Mouse (Mus musculus): ENCODE data around the gene Cbx8.

Cbx8 gene

DNA sequence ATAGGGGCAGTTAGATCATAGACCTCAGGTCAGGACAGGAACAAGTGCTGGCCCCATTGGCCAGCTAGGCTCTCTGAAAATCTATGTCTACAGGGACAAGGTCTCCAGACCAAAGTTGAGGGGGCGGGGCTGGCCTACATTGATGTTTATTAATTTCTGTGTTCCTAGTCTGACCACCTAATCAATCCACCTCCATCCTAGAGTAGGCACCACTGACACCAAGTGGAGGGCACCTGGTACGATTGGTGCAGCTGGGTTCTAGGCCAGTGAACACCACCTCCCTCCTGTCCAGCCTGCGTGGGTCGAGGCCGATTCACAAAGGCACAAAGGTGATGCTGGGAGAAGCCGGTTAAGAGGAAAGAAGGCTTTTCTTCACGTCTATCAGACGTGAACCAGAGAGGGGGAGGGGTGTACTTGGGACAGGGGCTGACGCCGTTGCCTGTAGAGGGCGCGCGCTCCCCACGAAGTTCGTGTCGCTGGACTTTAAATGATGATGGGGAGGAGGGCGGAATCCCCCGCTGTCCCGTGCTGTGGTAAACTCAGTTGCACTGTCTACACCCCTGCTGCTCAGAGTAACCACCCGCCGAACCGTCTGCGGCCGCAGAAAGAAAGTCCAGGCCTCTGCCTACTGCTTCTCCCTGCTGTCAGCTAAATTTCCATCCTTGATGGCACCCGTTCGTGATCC, 6.8 kb downstream of the Cbx8 start:
- DNase-seq (ENCODE audit: low spot score), result no peak

DNA sequence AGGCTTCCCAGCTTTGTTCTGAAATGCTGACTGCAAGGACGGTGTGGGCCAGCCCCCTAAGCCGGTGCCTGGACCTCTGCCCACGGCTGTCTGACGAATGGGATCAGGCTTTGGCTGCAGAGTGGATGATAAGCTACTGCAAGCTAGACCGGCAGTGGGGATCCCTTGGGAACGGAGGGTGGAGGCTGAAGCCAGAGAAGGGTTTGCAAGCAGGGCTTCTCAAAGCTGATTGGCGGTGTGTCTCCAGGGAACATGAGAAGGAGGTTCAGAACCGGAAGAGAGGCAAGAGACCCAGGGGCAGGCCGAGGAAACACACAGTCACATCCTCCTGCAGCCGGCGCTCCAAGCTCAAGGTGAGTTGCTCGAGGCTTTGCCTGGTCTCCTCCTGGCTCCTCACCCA, 14.6 kb downstream of the Cbx8 start:
- no peak for DNase-seq (ENCODE audit: low spot score)

DNA sequence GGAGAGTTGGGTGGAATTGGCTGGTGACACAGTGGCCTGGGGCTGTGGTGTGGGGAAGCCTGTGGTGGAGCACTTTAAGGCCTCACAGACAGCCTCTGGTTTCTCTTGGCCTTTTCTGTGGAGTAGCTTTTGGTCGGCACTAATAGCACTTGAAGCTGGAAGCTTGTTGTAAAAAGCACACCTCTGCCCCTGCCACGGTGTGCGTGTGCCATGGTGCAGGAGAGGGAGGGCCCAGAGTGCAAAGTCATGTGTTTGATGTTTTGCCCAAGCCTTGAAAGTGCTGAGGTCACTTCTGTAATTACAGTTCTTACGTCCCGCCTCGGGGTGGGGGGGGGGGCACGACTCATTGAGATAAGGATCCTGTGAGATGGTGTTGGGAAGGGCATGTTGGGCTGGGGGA, 16.5 kb downstream of the Cbx8 start:
- no peak for DNase-seq (ENCODE audit: low spot score)

DNA sequence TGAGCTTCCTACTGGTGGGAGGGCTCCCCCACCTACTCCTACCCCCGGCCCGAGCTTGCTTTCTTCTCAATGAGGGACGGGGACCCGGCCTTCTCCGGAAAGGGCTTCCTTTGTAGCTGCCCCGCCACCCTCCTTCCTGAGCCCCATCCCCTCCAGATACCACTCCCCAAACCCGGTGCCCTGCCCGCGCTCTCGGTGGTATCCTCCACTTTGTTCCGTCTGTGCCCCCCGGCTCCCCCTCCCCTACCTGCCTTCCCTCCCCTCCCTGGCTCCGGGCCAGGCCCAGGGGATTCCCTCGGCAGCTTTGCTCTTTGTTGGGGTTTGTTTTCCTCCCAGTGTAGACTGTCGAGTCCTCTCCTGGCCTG, 17.2 kb downstream of the Cbx8 start:
- DNase-seq (ENCODE audit: low spot score), result no peak

DNA sequence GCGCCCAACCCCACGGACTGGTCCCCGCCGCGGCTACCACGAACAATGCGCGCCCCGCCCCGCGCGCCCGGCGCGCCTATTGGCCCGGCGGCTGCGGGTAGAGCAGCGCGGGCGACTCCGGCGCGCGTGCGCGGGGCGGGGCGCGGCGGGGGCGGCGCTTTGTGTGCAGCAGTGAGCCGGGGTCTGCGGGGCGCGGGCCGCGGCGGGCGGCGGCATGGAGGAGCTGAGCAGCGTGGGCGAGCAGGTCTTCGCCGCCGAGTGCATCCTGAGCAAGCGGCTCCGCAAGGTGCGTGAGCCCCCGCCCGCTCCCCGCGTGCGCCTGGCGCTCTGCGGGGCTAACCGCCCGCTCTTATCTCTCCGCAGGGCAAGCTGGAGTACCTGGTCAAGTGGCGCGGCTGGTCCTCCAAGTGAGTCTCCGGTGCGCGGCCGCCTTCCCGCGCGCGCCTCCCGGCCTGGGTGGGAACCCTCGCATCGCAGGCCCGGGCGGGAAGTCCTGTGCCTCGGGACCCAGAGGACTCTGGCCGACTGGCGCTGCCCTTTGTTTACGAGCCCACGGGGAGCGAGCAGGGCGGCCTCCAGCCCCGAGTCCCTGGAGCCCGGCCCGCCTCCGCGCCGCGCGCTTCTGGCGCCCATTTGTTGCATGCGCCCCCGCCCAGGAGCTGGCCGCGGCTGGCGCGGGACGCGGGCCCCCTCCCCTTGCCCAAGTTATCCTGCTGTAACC, 17.7 kb downstream of the Cbx8 start, which contains the start of gene Cbx2:
TSS of gene Cbx2 (plus strand) at position 68 of the 721 bp plus-strand sequence.
- peak; percentile 79 for DNase-seq (ENCODE audit: low spot score)

DNA sequence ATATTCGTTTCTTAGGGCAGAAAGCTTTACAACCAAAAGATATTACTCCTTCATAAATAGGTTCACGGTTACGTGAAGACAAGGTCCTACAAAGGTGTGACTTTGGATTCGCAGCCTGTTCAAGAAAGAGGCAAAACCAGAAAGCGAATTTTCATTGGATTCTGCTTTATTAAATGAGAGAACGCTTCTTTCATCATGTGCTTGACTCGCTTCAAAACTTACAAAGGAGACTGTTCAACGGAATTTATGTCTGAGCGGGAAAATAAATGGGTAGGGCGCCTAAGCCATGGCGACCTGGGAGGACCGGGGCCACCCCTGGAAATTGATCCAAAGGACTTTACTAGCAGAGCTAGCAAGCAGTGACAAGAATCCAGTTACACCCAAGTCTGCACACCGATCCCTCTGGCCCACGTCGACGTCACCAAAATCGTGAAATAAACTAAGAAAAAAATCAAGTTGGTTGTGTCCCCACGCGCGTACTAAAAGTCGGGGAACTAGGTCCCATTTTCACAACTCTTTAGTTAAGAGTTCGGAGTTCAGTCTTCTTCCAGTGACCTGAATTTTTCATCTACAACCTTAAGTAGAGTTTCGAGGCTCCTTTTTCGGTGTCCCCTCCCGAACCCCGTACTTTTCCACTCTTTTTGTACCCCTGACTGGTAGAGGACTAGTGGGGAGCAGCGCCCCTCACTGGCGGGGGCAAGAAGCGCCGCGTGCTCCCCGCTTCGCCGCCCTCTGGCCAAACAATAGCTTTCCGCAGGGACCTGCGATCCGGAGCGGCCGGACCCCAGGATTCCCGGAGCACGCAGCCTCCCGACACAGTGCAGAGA, 18.5 kb downstream of the Cbx8 start:
- no peak for DNase-seq (ENCODE audit: low spot score)

DNA sequence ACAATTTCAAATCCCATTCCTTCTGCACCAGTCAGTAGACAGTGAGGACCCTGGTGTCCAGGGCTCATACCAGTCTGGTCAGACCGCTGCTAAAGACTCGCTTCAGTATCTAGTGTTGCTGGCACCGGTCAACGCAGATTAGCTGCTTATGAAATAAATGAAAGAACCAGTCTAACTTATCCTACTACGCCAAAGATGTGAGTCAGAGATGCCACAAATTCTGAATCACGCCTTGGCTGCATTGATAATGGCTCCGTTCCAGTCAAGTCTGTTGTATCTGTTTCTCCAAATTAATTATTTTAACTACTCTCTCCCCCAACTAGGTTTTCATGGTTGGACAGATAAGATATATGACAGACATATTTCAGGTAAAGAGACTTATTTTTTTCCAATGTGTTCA, 19.6 kb downstream of the Cbx8 start:
- DNase-seq (ENCODE audit: low spot score), result no peak

DNA sequence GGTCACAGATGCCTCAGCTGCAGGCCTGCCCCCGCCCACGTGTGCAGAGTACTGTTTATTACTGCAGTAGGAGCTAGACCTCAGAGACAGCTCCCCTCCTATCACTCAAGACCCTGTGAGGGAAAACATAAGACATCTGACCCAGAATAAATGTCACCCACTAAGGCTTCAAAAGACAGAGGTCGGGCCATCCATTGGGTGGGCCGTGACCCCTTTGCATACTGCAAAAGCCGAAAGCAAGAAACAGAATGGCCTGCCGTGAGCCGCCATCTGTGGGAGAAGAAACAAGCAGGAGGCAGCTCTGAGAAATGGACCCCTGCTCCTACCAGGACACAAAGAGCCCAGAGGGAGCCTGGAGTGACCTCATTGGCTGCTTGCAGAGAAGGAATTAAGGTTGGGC, 23.3 kb downstream of the Cbx8 start:
- no peak for DNase-seq (ENCODE audit: low spot score)

DNA sequence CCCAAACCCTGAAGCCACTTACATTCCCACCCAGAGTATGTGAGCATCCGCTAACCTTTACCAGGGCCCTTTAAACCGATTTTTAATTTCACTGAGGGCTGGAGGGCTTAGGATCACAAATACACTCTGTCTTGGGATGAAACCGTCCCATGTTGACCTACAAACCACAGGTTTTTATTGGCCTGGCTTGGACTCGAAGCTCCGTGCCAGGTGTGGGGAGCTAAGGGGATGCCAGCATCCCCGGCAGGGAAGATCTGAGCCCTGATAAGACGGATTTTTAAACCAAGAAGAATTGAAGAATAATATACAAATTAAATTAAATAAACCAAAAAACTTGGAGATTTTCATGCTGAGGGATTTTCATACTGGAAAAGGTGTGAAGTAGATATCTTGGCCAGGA, 26.3 kb downstream of the Cbx8 start:
- DNase-seq (ENCODE audit: low spot score), result no peak

DNA sequence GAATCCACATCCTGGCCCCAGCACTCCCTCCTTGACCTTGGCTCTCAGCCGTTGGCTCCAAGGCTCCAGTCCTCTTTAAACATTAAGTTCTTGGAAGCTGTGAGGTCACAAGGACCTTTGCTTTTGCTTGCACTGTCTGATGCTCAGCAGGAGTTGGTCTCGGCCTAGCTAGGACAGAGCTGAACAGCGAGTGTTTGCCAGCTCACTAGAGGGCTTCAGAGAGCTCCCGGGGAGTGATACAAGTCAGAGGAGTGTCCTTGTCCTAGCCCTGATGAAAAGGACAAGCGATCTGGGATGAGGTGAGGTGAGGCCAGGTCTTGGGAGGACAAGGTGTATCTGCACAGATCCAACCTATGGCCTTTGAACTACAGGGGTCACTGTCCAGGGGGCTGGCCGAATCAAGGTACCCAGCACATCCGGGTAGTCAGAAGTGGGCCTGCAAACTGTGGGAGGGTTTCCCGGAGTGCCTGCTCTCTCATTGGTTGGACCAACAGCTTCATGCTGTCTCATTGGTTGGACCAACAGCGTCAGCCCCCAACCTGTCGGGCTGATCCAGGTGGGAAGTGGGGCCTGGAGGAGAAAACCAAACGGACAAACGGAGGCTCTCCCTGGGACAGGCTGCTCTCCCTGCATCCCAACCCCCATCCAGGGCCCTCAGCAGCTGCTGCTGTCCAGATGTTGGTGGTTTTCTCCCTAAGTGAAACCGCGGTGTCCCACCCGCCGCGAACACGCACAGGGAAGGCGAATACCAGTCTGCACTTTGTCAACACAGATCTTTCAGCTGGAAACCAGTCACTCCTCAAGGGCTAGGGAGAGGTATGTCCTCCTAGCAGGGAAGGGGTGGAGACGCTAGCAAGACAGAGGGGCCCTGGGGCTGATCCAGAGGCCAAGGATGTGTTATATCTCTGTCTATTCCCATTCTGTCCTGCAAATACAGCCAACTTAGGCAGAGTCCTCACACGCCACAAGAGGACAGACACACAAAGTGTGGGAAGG, 33.0 kb downstream of the Cbx8 start:
- DNase-seq (ENCODE audit: low spot score), result peak; percentile 53

DNA sequence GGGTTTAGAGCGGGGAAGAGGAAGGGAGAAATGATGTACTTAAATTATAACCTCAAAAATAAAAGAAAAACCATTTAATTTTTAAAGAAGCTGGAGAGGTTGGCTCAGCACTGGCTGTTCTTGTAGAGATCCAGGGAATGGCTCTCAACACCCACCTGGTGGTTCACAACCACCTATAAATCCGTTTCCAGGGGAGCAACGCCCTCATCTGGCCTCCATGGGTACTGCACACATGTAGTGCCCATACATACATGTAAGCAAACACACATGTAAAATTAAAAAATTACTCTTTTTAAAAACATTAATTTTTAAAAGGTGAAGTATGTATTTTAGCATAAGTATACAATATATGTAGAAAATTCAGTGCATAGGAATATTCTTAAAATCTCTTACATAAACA, 34.3 kb downstream of the Cbx8 start:
- DNase-seq (ENCODE audit: low spot score), result no peak

DNA sequence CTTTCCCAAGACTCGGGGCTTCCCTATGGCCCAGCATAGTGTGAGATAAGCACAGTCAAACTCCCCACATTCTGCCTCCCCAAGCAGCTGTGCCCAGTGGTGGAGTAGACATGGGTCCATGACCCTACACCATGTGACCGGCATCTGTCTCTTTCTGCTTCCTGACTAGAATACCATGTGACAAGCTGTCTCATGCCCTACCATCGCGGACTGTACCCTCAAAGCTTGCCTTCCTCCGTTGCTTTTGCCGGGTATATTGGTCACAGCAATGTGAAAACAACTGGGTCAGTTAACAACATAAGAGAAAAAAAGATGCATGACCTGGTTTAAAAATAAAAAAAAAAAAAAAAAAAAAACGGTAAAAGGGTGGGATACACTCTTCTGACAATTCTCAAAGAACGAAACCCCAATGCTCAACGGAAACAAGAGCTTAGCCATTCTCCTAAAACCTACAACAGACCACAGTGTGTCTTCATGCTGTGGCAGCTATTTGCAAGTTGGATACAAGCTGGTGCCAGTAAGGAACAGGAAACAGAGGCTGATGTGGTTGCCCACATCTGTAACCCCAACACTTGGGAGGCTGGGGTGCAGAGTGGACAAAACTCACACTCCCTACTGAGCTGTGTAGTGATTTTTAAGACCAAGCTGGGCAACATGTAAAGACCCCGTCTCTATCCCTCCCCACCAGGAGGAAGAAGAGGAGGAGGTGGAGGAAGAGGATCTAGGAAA, 35.1 kb downstream of the Cbx8 start:
- no peak for DNase-seq (ENCODE audit: low spot score)

DNA sequence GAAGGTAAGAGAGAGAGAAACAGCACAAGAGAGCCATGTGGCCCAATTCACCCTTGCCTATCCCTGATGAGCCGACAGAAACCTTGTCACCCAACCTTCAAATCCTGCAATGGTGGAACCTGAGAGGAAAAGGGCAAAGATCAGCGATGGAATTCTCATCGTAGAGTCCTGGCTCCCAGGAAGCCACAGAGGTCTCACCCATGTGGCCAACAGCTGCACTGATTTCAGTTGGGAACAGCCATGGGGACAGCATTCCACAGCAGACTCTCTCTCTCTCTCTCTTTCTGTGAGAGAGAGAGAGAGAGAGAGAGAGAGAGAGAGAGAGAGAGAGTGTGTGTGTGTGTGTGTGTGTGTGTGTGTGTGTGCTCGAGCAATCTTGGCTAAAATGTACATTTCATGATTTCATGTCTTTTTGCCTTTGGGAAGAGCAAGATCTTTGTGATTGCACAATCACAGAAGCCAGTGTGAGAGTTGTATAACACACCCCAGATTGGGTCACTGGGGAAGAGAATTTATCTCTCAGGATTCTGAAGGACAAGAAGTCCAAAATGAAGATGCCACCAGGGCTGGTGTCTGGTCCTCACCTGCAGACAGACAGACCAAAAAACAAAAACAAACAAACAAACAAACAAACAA, 39.2 kb downstream of the Cbx8 start:
- no peak for DNase-seq (ENCODE audit: low spot score)

DNA sequence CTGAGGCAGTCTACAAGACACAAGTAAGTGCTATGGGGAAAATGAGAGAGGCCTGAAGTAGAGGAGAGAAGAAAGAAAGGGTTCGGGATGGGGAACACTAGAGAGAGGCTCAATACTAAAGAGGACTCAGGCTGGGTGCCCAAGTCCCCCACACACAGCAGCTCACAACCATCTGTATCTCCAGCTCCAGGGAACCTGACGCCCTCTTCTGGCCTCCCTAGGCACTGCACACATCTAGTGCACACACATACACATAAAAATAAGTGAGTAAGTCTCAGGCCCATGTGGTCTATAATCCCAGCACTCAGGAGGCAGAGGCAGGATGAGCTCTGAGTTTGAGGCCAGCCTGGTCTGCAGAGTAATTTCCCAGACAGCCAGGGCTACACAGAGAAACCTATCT, 39.9 kb downstream of the Cbx8 start:
- no peak for DNase-seq (ENCODE audit: low spot score)

DNA sequence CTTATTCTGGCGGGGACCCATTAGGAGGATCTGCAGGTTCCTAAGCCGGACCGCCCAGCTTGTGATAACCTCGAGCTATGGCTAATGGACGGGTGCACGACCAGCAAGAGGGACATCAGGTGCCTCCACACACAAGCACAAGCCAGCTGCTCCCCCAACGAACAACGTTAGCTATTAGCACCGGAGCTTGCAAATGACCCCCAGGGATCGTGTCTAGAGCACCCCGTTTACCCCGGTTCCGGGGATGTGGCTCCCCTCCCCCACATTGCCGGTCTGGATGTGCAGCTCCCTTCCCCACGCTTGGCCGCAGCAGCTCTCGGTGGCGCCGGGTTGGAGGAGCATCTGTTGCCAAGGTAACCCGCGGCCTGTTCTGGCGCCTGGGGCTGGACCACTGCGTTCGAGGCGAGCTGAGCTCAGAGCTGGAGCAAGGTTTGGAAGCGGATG, 41.4 kb downstream of the Cbx8 start:
- peak; percentile 23 for DNase-seq (ENCODE audit: low spot score)

DNA sequence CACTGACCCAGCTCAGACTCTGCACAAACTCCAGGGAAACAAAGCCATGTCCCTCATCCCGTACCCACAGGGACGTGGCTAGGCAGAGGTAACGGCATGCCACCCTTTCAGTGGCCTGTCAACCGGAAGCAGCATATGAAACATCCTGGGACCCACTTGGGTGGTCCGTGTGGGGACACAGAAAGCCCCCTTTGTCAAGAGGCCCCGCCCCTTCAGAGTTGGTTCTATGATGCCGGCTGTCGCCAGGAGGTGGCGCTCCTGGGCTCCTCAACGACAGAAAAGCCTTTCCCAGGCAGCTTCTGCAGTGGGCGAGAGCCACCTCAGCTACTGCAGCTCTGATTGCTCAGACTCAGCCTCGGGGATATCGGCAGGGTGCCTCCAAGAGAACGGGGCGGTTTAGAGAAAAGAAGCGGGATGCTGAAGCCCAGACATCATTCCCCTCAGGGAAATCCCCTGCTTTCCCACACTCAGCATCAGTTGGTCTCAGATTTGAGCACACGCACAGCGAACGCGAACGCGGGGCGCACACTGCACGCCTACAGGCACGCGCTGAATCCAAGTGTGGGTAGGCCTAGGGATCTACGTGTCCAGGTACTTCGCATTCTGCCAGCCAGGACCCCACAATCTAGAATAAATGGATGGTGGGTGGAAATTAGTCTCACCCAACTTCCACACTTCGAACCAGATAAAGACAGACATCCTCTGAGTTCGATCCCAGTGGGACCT, 42.1 kb downstream of the Cbx8 start:
- peak; percentile 40 for DNase-seq (ENCODE audit: low spot score)

DNA sequence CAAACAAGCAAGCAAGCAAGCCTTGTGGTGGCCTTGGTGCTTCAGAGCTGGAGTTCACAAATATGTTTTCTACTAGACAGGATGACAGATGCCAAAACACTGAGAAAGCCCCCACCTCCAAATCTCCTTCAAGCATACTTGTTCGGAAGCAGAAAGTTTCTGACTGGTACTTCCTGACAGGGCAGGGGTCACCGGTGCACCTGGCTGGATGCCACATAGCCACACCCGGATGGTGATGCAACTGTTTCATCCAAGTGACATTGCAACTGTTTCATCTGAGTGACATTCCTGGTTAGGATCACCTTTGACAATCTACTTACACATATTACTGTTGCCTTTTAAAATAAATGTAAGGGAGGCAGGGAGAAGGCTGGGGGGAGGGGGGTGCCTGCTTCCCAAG, 43.6 kb downstream of the Cbx8 start:
- DNase-seq (ENCODE audit: low spot score), result no peak

DNA sequence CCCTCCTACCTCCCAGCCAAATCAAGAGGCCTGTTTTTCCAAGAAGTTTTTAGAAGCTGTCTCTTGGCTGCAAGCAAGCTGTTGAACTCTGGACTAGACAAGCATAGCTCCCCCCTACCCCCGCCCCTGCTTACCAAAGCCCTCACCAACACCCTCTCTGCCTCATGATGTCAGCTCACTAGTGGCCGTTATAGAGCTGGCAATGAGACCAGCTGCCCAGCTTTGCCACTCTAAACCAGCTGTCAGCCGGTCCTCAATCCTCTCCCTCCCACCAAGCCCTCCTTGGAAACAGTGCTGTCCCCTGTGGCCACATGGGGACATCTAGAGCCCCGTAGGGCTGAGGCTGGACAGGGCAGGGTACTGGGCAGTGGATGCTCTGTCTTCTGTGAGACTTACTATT, 45.3 kb downstream of the Cbx8 start:
- DNase-seq (ENCODE audit: low spot score), result no peak

DNA sequence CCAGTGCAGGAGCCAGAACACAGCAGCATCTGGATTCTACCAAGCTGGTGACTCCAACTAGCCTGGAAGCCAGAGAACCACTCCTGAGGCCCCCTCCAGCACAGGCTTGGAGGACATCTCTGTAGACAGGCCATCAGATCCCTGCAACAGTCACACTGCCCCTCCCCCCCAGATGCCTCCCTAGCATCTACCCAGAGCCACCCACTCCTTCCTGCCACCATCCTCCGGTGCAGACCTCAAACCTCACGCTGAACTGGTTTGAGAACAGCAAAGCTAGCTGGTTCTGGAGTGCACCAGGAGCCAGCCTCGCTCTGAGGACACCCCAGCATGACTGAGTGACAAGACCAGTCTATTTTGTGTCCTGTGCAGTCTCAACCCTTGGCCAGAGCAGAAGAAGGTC, 48.0 kb downstream of the Cbx8 start:
- no peak for DNase-seq (ENCODE audit: low spot score)

DNA sequence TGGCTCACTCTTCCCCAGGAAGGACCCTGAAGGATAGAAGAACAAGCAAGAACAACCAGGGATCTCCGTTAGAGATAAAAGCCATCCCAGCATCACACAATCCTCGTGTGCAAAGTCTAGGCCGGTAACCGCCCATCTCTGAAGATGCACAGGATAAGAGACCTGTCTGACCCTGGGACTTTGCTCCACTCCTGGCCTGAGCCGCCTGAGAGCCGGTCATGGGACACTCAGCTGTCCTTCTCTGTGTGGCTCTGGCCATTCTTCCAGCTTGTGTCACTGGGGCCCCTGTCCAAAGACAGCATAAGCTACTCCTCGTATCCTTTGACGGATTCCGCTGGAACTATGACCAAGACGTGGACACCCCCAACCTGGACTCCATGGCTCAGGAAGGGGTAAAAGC, 52.8 kb downstream of the Cbx8 start, which contains the start of gene Enpp7:
TSS of gene Enpp7 (plus strand) at position 190 of the 400 bp plus-strand sequence.
- DNase-seq (ENCODE audit: low spot score), result no peak
